Mouse (Mus musculus): ENCODE data around the gene Apba3.

Gene Apba3

DNA sequence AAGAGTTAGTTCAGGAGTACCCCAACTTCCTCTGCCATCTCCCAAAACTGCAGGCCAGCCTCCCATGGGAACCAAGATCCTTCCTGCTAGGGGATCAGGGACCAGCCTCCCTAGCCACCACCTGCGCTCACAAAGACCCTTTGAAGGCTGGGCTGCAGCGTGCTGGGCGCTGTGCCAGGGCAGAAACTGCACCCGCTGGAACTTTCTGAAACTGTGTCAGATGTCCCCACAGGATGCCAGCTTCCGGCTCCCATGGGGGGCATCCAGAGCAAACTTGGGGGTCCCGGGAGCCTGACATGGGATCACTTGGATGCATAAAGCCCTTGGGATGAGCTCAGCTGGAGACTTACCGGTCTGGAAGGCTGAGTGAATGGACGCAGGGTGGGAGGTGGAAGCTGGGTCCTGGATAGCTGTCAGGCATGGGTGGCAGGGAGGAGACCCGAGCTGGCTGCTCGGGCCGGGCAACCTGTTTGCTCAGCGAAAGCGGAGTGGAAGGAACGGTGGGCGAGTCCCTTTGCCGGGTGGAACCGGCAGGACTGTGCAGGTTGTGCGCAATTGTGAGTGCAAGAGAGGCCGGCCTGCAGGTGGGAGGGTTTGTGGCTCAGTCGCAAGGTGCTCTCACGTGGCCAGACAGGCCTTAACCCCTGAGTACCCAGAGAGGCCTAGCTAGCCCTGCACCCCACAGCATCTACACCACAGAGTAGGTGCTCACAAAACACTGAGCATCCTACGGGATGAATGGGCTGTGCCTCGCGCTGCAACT lies 24.1 kb downstream of the Apba3 start:
- DNase-seq: no peak

- no peak for DNase-seq
Observed at GRCm38 (mm10) chr10:81291511-81292104, 24.8 kb downstream of the Apba3 start, which contains the start of gene Tjp3. Tjp3 (minus strand) TSS chr10:81291581.

GRCm38 (mm10) chr10:81292554-81293333 lies 26.0 kb downstream of the Apba3 start, which contains the start of gene Pip5k1c:
Pip5k1c (plus strand) TSS chr10:81292963.
- DNase-seq: peak; percentile 99

- no peak for DNase-seq
Observed at GRCm38 (mm10) chr10:81293334-81294030, 26.7 kb downstream of the Apba3 start.

GRCm38 (mm10) chr10:81294442-81294841 lies 27.7 kb downstream of the Apba3 start:
- DNase-seq: no peak

GRCm38 (mm10) chr10:81295185-81295584 lies 28.4 kb downstream of the Apba3 start:
- DNase-seq: no peak

- DNase-seq: no peak
Observed at GRCm38 (mm10) chr10:81297246-81297645, 30.5 kb downstream of the Apba3 start.

DNA sequence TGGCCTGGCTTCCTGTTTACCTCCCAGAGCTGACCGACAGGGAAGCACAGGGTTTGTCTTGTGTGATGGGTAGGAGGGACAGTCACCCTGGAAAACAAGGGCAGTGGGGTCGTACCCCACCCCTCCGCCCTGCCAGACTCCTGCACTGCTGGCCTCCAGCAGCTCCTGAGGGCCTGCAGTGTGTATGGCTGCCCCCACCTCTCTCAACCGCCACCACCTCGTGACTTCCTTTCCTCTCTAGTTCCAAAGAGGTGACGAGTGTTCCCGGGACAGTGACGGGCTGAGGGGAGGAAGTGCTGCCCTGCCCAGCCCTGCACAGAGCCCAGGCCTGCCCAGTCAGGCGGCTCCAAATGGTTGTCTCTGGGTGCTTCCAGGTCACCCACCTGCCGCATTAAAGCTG lies 31.1 kb downstream of the Apba3 start:
- no peak for DNase-seq

- DNase-seq: peak; percentile 77
Observed at GRCm38 (mm10) chr10:81298369-81299100, 31.8 kb downstream of the Apba3 start.

DNA sequence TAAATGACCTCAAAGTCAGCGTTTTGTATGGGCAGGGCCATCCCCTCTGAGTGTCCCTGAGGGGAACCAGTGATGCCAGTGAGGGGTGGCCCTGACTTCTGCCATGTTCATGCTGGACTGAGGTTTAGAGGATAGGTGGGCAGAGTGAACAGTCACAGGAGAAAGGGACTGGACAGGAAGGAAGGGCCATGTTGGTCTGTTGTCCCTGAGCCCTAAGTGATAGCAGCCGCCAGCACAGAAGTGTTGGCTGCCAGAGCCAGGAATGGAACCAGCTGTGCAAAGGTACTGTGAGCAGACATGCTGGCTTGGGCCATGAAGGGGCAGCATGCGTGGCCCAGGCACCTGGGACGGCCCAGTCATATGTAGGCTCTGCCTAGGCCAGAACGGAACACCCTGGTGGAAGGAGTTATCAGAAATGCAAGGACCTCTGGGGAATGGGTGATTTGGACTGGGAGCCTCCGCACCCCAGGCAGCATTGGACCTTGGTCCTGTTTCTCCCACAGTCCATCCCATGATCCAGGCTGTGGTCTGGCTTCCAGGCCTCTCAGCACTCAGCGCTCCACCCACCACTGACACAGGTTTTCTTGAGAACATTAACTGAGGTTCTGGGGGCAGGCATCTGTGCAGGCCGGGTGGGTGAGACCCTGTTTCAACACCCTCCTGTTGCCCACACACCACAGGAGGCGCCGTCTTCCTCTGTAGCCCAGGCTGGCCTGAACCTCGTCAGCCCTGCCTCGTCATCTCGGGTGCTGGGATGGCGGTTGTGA lies 33.0 kb downstream of the Apba3 start:
- no peak for DNase-seq

GRCm38 (mm10) chr10:81300352-81300907 lies 33.7 kb downstream of the Apba3 start:
- DNase-seq: no peak

DNA sequence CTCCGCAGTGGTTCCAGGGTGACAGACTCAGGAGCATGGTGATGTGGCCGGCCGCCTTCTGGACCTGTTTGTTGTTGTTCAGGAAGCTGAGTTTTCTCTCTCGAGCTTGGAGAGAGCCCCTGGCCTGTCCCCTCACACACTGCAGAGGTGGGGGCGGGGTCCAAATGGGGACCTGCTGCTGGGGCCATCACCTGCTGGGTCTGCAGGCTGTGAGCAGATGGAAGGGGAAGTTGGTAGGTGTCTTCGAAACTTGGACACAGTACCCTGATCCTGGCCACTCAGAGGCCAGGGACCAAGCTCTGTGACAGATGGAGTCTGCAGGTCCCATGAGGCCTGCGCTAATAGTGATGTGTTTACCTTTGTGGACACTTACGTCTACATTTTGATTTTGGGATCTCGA lies 34.6 kb downstream of the Apba3 start:
- DNase-seq: no peak

GRCm38 (mm10) chr10:81302288-81302687 lies 35.5 kb downstream of the Apba3 start:
- no peak for DNase-seq

- peak; percentile 71 for DNase-seq
Observed at GRCm38 (mm10) chr10:81302781-81303218, 36.0 kb downstream of the Apba3 start.

DNA sequence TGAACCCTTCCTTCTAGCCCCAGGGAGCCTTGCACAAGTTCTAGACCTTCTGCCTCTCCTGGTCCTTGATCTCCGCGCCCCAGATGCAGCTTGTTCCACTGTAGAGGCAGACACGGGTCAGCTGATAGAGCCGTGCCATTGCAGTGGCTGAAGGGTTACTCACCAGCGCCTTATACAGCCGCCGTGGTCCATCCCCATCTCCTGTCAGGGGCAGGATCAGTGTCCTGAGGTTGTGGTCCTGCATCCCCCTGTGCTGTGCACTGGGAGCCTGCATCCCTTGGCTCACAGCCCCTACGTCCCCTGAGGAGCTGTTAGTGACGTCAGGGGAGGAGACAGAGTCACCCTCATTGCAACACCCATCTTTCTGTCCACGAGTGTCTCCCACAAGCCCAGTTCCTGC lies 36.5 kb downstream of the Apba3 start:
- DNase-seq: no peak

DNA sequence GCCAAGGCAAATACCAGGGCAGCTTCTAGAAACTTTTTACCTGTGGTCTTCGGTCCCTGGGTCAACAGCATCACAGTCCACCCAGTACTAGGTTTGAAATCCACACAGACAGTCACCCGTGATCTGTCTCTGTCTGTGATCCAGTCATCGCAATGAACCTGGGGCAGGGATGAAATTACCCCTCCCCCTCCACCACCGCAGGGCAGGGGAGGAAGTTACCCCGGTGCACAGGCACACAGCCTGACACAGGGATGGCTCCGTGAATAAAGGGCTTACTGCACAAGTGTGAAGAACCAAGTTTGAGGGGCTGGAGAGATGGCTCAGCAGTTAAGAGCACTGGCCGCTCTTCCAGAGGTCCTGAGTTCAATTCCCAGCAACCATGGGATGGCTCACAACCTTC lies 37.0 kb downstream of the Apba3 start:
- no peak for DNase-seq

DNA sequence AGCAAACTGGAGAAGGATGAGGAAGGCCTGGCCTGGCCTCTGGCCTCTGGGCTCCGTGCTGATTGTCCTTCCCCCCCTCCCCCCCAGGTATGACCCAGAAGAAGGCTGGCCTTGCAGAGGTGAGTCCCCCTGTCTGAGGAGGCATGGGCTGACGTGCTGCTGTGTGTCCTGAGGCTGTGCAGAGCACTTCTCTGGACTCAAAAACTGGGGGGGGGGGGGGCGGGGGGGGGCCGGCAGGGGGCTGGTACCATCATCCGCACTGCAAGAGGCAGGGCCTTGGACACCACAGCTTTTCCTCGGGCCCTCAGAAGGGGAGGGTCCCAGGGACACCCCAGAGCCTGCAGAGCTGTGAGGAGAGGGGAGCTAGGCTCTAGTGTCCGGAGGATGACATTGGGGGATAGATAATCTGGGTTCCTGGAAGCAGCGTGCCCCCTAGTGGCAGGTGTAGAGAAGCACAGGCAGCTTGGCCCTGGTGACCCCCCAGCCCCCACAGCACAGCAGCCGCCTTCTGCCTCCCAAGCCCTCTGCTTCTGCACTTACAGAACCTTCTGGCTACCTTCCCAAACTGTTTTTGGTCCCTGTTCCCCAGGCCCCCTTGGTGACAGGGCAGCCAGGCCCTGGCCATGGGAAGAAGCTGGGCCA lies 38.0 kb downstream of the Apba3 start:
- no peak for DNase-seq

DNA sequence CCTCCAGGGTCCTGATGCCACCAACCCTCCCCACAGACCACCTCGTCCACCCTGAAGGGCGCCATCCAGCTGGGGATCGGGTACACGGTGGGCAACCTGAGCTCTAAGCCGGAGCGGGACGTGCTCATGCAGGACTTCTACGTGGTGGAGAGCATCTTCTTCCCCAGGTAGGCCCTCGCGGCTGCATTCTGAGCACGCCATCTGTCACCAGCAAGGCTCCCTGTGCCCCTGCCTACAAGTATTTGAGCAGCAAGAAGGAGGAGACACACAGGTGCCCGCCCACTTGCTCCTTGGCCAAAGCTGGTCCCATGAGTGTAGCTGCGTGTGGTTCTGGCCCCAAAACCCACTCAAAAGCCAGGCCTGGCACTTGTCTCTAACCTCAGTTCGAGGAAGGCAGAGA lies 38.9 kb downstream of the Apba3 start:
- DNase-seq: no peak

- DNase-seq: no peak
Observed at GRCm38 (mm10) chr10:81306173-81306668, 39.5 kb downstream of the Apba3 start.
